Mouse (Mus musculus) MEL-GATA-1-ER (cell line): ENCODE results near the gene Zfp174.

Source experiments
- DNase-seq: peaks from one replicate; pipeline ENCODE4 v3.0.0-alpha.2; 2012; ENCODE audit warnings: low read depth; ENCODE audit errors: extremely low read depth

Gene Zfp174

DNA sequence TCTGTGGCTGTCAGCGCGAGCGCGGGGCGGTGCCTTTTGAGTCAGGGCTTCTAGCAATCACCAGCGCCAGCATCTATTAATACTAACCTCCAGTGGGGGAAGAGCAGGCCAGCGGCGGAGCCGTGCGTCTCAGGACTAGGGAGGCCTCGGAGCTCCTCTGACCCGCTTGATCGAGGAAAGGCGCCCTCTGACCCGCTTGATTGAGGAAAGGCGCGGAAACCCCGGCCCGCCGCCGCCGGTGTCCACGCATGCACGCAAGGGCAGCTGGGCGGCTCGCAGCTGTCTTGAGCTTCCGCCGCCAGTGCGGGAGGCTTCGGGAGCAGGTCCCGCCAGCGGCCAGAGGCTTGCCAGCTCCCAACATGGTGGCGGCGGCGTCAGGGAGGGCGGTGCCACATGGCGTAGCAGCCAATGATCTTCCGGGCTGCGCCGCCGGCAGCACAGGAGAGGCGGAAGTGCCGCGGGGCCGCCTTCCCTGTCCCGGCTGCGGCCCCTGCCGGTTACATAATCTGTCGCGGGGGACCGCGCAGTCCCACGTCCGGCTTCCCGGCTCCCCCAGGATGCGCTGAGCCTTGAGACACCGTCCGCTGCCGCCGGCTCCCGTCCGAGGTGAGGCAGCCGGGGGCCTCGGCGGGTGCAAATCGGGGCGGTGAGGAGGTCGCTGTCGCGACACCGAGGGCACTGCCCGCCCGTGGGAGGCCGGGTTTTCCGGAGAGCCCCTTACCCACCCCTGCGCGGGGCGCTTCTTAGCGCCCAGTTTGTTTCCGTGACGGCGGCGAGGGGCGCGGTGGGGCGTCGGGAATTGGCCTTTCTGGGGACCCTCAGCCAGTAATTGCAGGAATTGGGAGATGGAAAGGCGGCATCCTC, 37.4 kb downstream of the Zfp174 start, which contains the start of the genes Zfp597 and Gm20695:
TSS of gene Zfp597 (minus strand) at position 361 of the 864 bp plus-strand sequence.
TSS of gene Gm20695 (plus strand) at position 448 of the 864 bp plus-strand sequence.
- peak; percentile 70 for DNase-seq

GRCm38 (mm10) chr16:3885065-3885670, 38.1 kb downstream of the Zfp174 start:
- DNase-seq: peak; percentile 49

DNA sequence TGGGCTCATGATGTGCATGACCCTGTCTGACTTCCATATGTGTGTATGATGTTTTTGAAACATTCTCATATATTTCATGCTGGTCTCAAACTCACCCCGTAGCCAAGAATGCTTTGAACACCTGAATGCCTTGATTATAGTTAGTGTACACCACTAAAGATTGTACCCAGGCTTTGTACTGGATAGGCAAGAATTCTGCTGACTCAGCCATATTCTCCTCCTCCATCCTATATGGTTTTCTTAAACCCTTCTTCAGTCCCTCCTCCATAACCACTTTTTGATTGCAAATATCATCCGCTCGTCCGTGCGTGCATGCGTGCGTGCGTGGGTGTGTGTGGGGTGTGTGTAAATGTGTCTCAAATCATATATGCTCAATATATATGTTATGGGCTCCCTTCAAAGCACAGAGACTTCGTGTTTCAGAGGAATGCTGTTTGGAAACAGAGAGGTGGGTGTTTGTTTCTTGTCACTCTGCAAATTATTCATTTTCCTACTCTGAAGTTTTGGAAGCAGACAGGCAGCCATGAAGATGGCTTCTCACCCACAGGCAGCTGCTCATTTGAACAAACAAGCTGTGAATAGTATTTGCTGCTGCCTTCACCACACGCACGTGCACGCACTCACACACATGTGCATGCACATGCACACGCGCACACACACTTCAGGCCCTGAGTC, 44.7 kb downstream of the Zfp174 start:
- no peak for DNase-seq

GRCm38 (mm10) chr16:3893739-3894138, 46.7 kb downstream of the Zfp174 start:
- DNase-seq: no peak

DNA sequence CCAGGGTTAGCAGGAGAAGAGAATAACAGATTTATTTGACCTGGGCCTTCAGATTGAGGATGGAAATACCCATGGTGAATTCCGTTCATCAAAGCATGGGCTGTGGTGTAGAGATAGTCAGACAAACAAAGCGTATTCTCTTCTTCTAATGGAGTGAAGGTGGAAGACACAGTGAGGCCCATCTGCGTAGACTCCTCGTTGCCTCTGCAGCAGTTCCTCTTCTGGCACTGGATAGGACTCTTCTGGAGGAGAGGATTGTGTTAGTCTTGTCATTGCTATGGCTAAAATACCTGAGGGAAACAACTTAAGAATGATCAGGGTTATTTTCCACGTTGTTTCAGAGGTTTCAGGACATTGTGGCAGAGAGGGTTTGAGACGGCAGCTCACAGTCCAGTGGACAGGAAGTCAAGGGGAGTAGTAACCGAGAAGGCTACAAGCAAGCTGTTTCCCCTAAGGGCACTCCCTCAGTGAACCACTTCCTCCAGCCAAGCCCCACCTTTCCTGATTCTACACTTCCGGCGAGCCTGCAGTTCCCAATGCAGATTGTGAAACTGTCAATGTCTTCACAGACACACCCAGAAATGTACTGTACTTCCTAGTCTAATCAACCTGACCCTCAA, 48.2 kb downstream of the Zfp174 start:
- DNase-seq: peak; percentile 45

DNA sequence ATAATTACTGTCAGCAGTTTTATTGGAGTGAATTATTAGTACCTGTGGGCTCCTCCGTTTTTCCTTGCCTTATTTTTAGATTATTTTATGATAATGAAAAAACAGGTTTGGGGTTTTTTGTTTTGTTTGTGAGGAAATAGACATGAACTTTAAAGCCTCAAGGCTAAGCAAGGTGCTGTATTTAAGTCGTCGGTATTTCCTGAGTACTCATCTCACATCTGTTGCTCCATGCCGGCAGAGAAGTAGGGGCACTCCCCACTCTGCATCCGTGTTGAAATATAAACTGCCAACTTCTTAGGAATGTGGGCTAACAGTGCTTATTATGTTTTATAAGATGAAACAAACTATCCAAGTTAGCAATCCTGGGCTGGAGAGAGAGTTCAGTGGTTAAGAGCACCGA, 49.0 kb downstream of the Zfp174 start:
- DNase-seq: no peak

DNA sequence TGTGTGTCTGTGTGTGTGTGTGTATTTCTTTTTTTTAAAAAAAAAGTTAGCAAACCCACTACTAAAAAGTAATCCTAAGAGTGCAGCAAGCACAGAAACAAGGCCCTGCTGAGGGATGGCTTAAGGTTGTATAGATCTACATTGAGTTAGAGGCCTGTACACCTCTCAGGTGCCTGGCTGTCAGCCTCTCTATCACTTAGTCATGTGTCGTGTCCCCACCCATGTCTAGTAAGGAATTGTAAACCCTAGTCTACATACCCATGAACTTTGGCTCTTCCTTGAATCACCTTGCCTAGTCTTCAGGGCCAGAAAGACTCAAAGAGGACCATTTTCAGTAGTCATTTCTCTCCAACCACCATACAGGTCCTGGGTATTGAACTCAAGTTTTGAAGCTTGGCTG, 49.5 kb downstream of the Zfp174 start:
- no peak for DNase-seq

- DNase-seq: no peak
These were observed 60.4 kb downstream of the Zfp174 start for GRCm38 (mm10) chr16:3907471-3907870.
